Mouse (Mus musculus) G1E (cell line): ENCODE results near the gene Ssc5d.

ENCODE experiments used
- CTCF ChIP-seq: IDR thresholded peaks from 2 replicates; pipeline ENCODE4 v1.5.1; 2012; ENCODE audit warnings: low read depth, low read length, inconsistent platforms, mixed read lengths
- POLR2AphosphoS5 ChIP-seq: IDR thresholded peaks from 2 replicates; pipeline ENCODE4 v1.6.1; 2012; ENCODE audit warnings: low read depth, low read length, inconsistent platforms; ENCODE audit not compliant: insufficient replicate concordance
- TAL1 ChIP-seq: conservative IDR thresholded peaks from 2 replicates; pipeline ENCODE4 v1.6.1; 2012; ENCODE audit warnings: low read depth, low read length, inconsistent platforms, mixed read lengths

- TF ChIP-seq CTCF: no peak
- TF ChIP-seq TAL1: no peak
- no peak for TF ChIP-seq POLR2AphosphoS5
Observed at GRCm38 (mm10) chr7:4920496-4920895, 5.1 kb upstream of the Ssc5d start.
